Mouse (Mus musculus): ENCODE data around the gene Arhgef17. TPM values are rescaled to one million over a fixed set of nuclear protein-coding genes. Genes with fewer than 3 reads are reported as not detected.
A peak's percentile ranks its signal among the peaks of the same experiment; 100 is the strongest.

The Arhgef17 gene
- total RNA-seq, 2 experiments from 2014 or later = 50.4 to 79.5 TPM

GRCm38 (mm10) chr7:100917751-100918150, 14.2 kb downstream of the Arhgef17 start:
- DNase-seq (ENCODE audit: low spot score in 2 of 2) = no peak

- no peak for DNase-seq (ENCODE audit: low spot score in 2 of 2)
Observed at GRCm38 (mm10) chr7:100916526-100916925, 15.4 kb downstream of the Arhgef17 start.

GRCm38 (mm10) chr7:100915204-100915603, 16.7 kb downstream of the Arhgef17 start:
- no peak for DNase-seq (ENCODE audit: low spot score in 2 of 2)

- peak in 1 of 2 experiments; percentile 37 for DNase-seq (ENCODE audit: low spot score in 2 of 2)
Observed at GRCm38 (mm10) chr7:100911791-100912190, 20.1 kb downstream of the Arhgef17 start.

GRCm38 (mm10) chr7:100911246-100911770, 20.6 kb downstream of the Arhgef17 start:
- DNase-seq (ENCODE audit: low spot score in 2 of 2) = peak in 1 of 2 experiments; percentile 64

GRCm38 (mm10) chr7:100908567-100908966, 23.3 kb downstream of the Arhgef17 start:
- DNase-seq (ENCODE audit: low spot score in 2 of 2) = peak in 1 of 2 experiments; percentile 52

- DNase-seq (ENCODE audit: low spot score in 2 of 2) = peak; percentile 55
Observed at GRCm38 (mm10) chr7:100908061-100908460, 23.8 kb downstream of the Arhgef17 start.

GRCm38 (mm10) chr7:100907231-100907630, 24.7 kb downstream of the Arhgef17 start:
- DNase-seq (ENCODE audit: low spot score in 2 of 2) = peak; percentile 86

- DNase-seq (ENCODE audit: low spot score in 2 of 2) = no peak
Observed at GRCm38 (mm10) chr7:100906029-100906789, 25.7 kb downstream of the Arhgef17 start.

- DNase-seq (ENCODE audit: low spot score in 2 of 2) = no peak
Observed at GRCm38 (mm10) chr7:100905037-100905436, 26.9 kb downstream of the Arhgef17 start.

GRCm38 (mm10) chr7:100904612-100905011, 27.3 kb downstream of the Arhgef17 start:
- DNase-seq (ENCODE audit: low spot score in 2 of 2) = no peak

GRCm38 (mm10) chr7:100902451-100903137, 29.3 kb downstream of the Arhgef17 start:
- no peak for DNase-seq (ENCODE audit: low spot score in 2 of 2)

- no peak for DNase-seq (ENCODE audit: low spot score in 2 of 2)
Observed at GRCm38 (mm10) chr7:100897828-100898227, 34.1 kb downstream of the Arhgef17 start.

GRCm38 (mm10) chr7:100894833-100895226, 37.1 kb downstream of the Arhgef17 start:
- no peak for DNase-seq (ENCODE audit: low spot score in 2 of 2)

- DNase-seq (ENCODE audit: low spot score in 2 of 2) = peak; percentile 52 to 56
Observed at GRCm38 (mm10) chr7:100894057-100894832, 37.7 kb downstream of the Arhgef17 start.

GRCm38 (mm10) chr7:100893249-100894056, 38.5 kb downstream of the Arhgef17 start:
- peak; percentile 63 to 76 for DNase-seq (ENCODE audit: low spot score in 2 of 2)

GRCm38 (mm10) chr7:100886535-100886934, 45.4 kb downstream of the Arhgef17 start:
- peak in 1 of 2 experiments; percentile 67 for DNase-seq (ENCODE audit: low spot score in 2 of 2)

GRCm38 (mm10) chr7:100884460-100884859, 47.4 kb downstream of the Arhgef17 start:
- DNase-seq (ENCODE audit: low spot score in 2 of 2) = no peak

- DNase-seq (ENCODE audit: low spot score in 2 of 2) = no peak
Observed at GRCm38 (mm10) chr7:100881950-100882349, 50.0 kb downstream of the Arhgef17 start.

GRCm38 (mm10) chr7:100881531-100881930, 50.4 kb downstream of the Arhgef17 start:
- no peak for DNase-seq (ENCODE audit: low spot score in 2 of 2)

Measured in adrenal gland, adult 18-20 months (tissue).